Mouse (Mus musculus): ENCODE results near the gene Megf11.

- TF ChIP-seq POLR2A (IDR thresholded peaks at IDR 0.05; ENCODE audit: insufficient read length, low read depth) (no peak), MAX (IDR thresholded peaks at IDR 0.05; ENCODE audit: low read depth) (no peak), TCF12 (IDR thresholded peaks at IDR 0.05; ENCODE audit: insufficient read depth, poor library complexity, severe bottlenecking) (no peak)
Observed at GRCm38 (mm10) chr9:64636961-64637360, 251.5 kb downstream of the Megf11 start.

Measured in myocyte (in vitro differentiated cells).